Comparison of ENCODE assay signal across 9 mouse cellular contexts in genomic region chr7:44593775-44594174, GRCm38 (mm10). TPM values are rescaled to one million over a fixed set of nuclear protein-coding genes. Genes with fewer than 3 reads are reported as not detected.
A peak's percentile ranks its signal among the peaks of the same experiment; 100 is the strongest.
DNase-seq lines count a peak whose midpoint lies in the region; ATAC-seq lines count a peak whose summit lies in the region.
"Had no signal": no experiment of that assay in that cellular context is flagged by ENCODE, and none has a peak within 500 bp of the region (broad histone marks: within the 10 kb centered on the region; RNA-seq: fewer than 3 reads in every experiment).

No protein-coding gene starts in this region.

- peak; percentile 59 for ATAC-seq in hindbrain, embryonic 12.5 days (ENCODE audit: low FRiP score)
- ATAC-seq: Patski had no signal

- 1% methylated on average over 22 of the region's 22 CpGs for WGBS in hindbrain, embryonic 12.5 days

- DNase-seq in MN1 (ENCODE audit: low spot score), result peak; percentile 76
- DNase-seq in cerebellum, adult 9-11 months, result peak; percentile 98
- peak; percentile 79 to 80 for DNase-seq in frontal cortex, postnatal 14 days (ENCODE audit: low spot score in 2 of 2)
- DNase-seq in layer of hippocampus, postnatal 10 days (ENCODE audit: low spot score in 2 of 2), result peak; percentile 94
- peak; percentile 90 for DNase-seq in lung, postnatal 10 days
- DNase-seq in ovary, postnatal 36 days (ENCODE audit: low spot score), result peak; percentile 85
- DNase-seq in thymus, postnatal 14 days, result peak; percentile 79

- H3K9ac ChIP-seq in hindbrain, embryonic 12.5 days, result peak overlapping the region; percentile 53

- no peaks in the 10 kb centered on the region for H3K9me3 ChIP-seq in hindbrain, embryonic 12.5 days (replicated peaks)

- H3K27me3 ChIP-seq in hindbrain, embryonic 12.5 days, result peaks cover 31% of the 10 kb centered on the region

- H3K27ac ChIP-seq in hindbrain, embryonic 12.5 days, result peak overlapping the region; percentile 73

- H3K4me1 ChIP-seq in hindbrain, embryonic 12.5 days, result peaks cover 49% of the 10 kb centered on the region

- H3K4me3 ChIP-seq in hindbrain, embryonic 12.5 days, result peak overlapping the region; percentile 35

- H3K4me2 ChIP-seq in hindbrain, embryonic 12.5 days (replicated peaks), result peak overlapping the region; percentile 98

- no peaks in the 10 kb centered on the region for H3K36me3 ChIP-seq in hindbrain, embryonic 12.5 days

RNA-seq across cellular contexts. Expression of gene Kcnc3, which starts 3.3 kb away (rescaled TPM):
- 3.4 and 3.8 TPM in 2 replicates for polyA plus RNA-seq in hindbrain, embryonic 12.5 days (2016; fragmentation: Nextera tagmentation; extraction: Ambion mirVana)
- 100 to 1,000 TPM in 1 of 2 experiments, 10 to 100 TPM in 1; 93.0 to 106 TPM for total RNA-seq in layer of hippocampus, postnatal 10 days (2021)

RNA-seq across cellular contexts. Expression of gene Napsa, which starts 21.6 kb away (rescaled TPM):
- polyA plus RNA-seq in hindbrain, embryonic 12.5 days (2016; fragmentation: Nextera tagmentation; extraction: Ambion mirVana), result 0.87 and 1.2 TPM in 2 replicates
- total RNA-seq in layer of hippocampus, postnatal 10 days (2021), result under 1 TPM in 1 of 2 experiments, not detected in 1; 0.98 TPM

RNA-seq across cellular contexts. Expression of gene Nr1h2, which starts 40.0 kb away (rescaled TPM):
- 71.5 and 75.8 TPM in 2 replicates for polyA plus RNA-seq in hindbrain, embryonic 12.5 days (2016; fragmentation: Nextera tagmentation; extraction: Ambion mirVana)
- total RNA-seq in layer of hippocampus, postnatal 10 days (2021), result 10 to 100 TPM; 58.3 to 67.3 TPM

RNA-seq across cellular contexts. Expression of gene Pold1, which starts 45.1 kb away (rescaled TPM):
- 72.1 and 73.5 TPM in 2 replicates for polyA plus RNA-seq in hindbrain, embryonic 12.5 days (2016; fragmentation: Nextera tagmentation; extraction: Ambion mirVana)
- total RNA-seq in layer of hippocampus, postnatal 10 days (2021), result 10 to 100 TPM; 10.3 to 13.6 TPM

Comparison
In these comparisons a context has a peak if more than half of its experiments do, and no peak if none do; other contexts are left out.
1. Peak in every context shown above with its lines: DNase-seq, ATAC-seq, H3K4me3 ChIP-seq and H3K27ac ChIP-seq.